Mouse (Mus musculus) intestine, embryonic 14.5 days (tissue): ENCODE results near the gene 9530053A07Rik. TPM values are rescaled to one million over a fixed set of nuclear protein-coding genes. Genes with fewer than 3 reads are reported as not detected.
"Not testable (repeated sequence)": the region's sequence is repeated elsewhere in the genome, so short reads cannot be mapped to it uniquely, and the experiment has no call there.

Source experiments
- ATAC-seq: fragments of 200-750 bp; cut with Nextera tagmentation; replicated peaks from 2 replicates; pipeline ENCODE4 v1.8.0; 2017; ENCODE audit warnings: low read depth, moderate number of reproducible peaks, moderate TSS enrichment, moderate library complexity; ENCODE audit not compliant: low FRiP score, low TSS enrichment
- DNase-seq: peaks from one replicate; pipeline ENCODE4 v3.0.0-alpha.2; 2018; ENCODE audit warnings: low spot score
- H3K27ac ChIP-seq: fragments of 300-500 bp; sonication (generic); 2 replicates; pipeline ENCODE4 v1.5.1; 2014; ENCODE audit warnings: low read depth, mild to moderate bottlenecking, control low read depth
- H3K27me3 ChIP-seq: fragments of 300-500 bp; sonication (generic); replicated peaks from 2 replicates; pipeline ENCODE4 v1.6.1; 2014; ENCODE audit warnings: low read length, control low read depth; ENCODE audit not compliant: control insufficient read depth, insufficient read depth
- H3K36me3 ChIP-seq: fragments of 300-500 bp; sonication (generic); 2 replicates; pipeline ENCODE4 v1.6.1; 2014; ENCODE audit warnings: low read length, control low read depth; ENCODE audit not compliant: control insufficient read depth, insufficient read depth
- H3K4me1 ChIP-seq: fragments of 300-500 bp; sonication (generic); replicated peaks from 2 replicates; pipeline ENCODE4 v1.6.1; 2014; ENCODE audit warnings: low read length, control low read depth, mixed read lengths; ENCODE audit not compliant: control insufficient read depth, insufficient read depth
- H3K4me2 ChIP-seq: fragments of 300-500 bp; sonication (generic); 2 replicates; pipeline ENCODE4 v1.6.1; 2014; ENCODE audit warnings: low read length
- H3K4me3 ChIP-seq: fragments of 300-500 bp; sonication (generic); 2 replicates; pipeline ENCODE4 v1.5.1; 2014; ENCODE audit warnings: low read depth, low read length, control low read depth, mixed read lengths
- H3K9ac ChIP-seq: fragments of 300-500 bp; sonication (generic); 2 replicates; pipeline ENCODE4 v1.6.1; 2014; ENCODE audit warnings: mild to moderate bottlenecking, low read length
- H3K9me3 ChIP-seq: fragments of 300-500 bp; sonication (generic); 2 replicates; pipeline ENCODE4 v1.6.1; 2016; ENCODE audit warnings: low read length, control low read depth; ENCODE audit not compliant: control insufficient read depth
- WGBS: fragments of 180-500 bp; shearing (Covaris S2); extraction: QIAGEN DNeasy Blood & Tissue Kit; methylation state at CpG from one replicate; pipeline ENCODE4 v1.1.7; 2014; 5-methylcytosine and 5-hydroxymethylcytosine counted together
- polyA plus RNA-seq: library from polyadenylated mRNA; unstranded; fragments of >200 nt; fragmentation: Nextera tagmentation; extraction: Ambion mirVana; gene quantifications from 2 replicates; pipeline ENCODE4 v1.2.1, GENCODE M21; 2014

Gene 9530053A07Rik
- not detected in 2 replicates for polyA plus RNA-seq

- Histone ChIP-seq H3K27ac (no peak within 1 kb of the TSS), H3K9ac (no peak within 1 kb of the TSS), H3K36me3 (no peaks in the 10 kb centered on the region), H3K4me2 (no peak within 1 kb of the TSS), H3K4me1 (no peaks in the 10 kb centered on the region), H3K27me3 (no peaks in the 10 kb centered on the region), H3K9me3 (no peaks in the 10 kb centered on the region), H3K4me3 (no peak within 1 kb of the TSS)
- 87% methylated on average over 5 of the region's 5 CpGs for WGBS
- DNase-seq (no peak), ATAC-seq (no peak)
These were observed at the start of gene 9530053A07Rik for GRCm38 (mm10) chr7:28129166-28129565. Gene 9530053A07Rik, plus strand, starts transcription at chr7:28129466.

GRCm38 (mm10) chr7:28084215-28084614, 45.1 kb upstream of the 9530053A07Rik start:
- Histone ChIP-seq H3K9me3 (no peaks in the 10 kb centered on the region), H3K9ac (no peak overlapping the region), H3K4me3 (no peak overlapping the region), H3K27ac (no peak overlapping the region), H3K27me3 (no peaks in the 10 kb centered on the region), H3K4me2 (no peak overlapping the region), H3K4me1 (no peaks in the 10 kb centered on the region), H3K36me3 (no peaks in the 10 kb centered on the region)
- 76% methylated on average over 7 of the region's 7 CpGs for WGBS
- DNase-seq (no peak), ATAC-seq (no peak)

GRCm38 (mm10) chr7:28086236-28086635, 43.0 kb upstream of the 9530053A07Rik start:
- ATAC-seq: no peak
- H3K27ac ChIP-seq: no peak overlapping the region
- 77% methylated on average over 16 of the region's 16 CpGs for WGBS

GRCm38 (mm10) chr7:28093541-28093940, 35.7 kb upstream of the 9530053A07Rik start:
- no peak for ATAC-seq
- H3K4me2 ChIP-seq: no peak overlapping the region
- no peaks in the 10 kb centered on the region for H3K4me1 ChIP-seq
- H3K36me3 ChIP-seq: no peaks in the 10 kb centered on the region
- no peak overlapping the region for H3K9ac ChIP-seq
- WGBS: 43% methylated on average over 11 of the region's 11 CpGs
- no peak overlapping the region for H3K4me3 ChIP-seq
- no peak for DNase-seq
- no peaks in the 10 kb centered on the region for H3K27me3 ChIP-seq
- peaks cover under 1% of the 10 kb centered on the region; the same call in 1 of the 2 replicates for H3K9me3 ChIP-seq
- H3K27ac ChIP-seq: no peak overlapping the region

More at GRCm38 (mm10) chr7:28086236-28086635, 43.0 kb upstream of the 9530053A07Rik start:
- no peaks in the 10 kb centered on the region for H3K9me3 ChIP-seq
- H3K27me3 ChIP-seq: no peaks in the 10 kb centered on the region
- H3K36me3 ChIP-seq: no peaks in the 10 kb centered on the region
- H3K4me2 ChIP-seq: no peak overlapping the region
- DNase-seq: no peak
- H3K4me3 ChIP-seq: no peak overlapping the region
- no peaks in the 10 kb centered on the region for H3K4me1 ChIP-seq
- H3K9ac ChIP-seq: no peak overlapping the region

DNA sequence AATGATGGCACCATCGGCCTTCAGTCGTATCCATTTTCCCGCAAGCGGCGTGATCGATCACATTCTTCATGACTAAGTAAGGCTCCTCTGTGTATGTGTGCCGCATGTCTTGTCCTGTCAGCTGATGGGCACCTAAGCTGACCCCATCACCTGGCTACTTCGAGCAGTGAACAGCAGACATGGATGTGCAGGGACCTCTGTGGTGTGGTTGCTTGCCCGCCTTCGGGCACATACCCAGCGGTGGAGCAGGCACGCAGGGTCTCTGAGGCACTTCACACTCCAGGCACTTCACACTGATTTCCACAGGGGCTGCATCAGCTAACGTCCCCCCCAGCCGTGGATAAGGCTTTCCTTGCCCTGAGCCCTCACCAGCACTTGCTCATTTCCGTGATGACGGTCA, 30.2 kb upstream of the 9530053A07Rik start:
- ATAC-seq (no peak), DNase-seq (no peak)
- no peaks in the 10 kb centered on the region for H3K36me3 ChIP-seq
- no peak overlapping the region for H3K9ac ChIP-seq
- no peak overlapping the region for H3K4me3 ChIP-seq
- no peak overlapping the region for H3K27ac ChIP-seq
- WGBS: 95% methylated on average over 16 of the region's 16 CpGs
- H3K4me1 ChIP-seq: no peaks in the 10 kb centered on the region
- peaks cover 5% of the 10 kb centered on the region for H3K9me3 ChIP-seq
- no peaks in the 10 kb centered on the region for H3K27me3 ChIP-seq
- H3K4me2 ChIP-seq: no peak overlapping the region

DNA sequence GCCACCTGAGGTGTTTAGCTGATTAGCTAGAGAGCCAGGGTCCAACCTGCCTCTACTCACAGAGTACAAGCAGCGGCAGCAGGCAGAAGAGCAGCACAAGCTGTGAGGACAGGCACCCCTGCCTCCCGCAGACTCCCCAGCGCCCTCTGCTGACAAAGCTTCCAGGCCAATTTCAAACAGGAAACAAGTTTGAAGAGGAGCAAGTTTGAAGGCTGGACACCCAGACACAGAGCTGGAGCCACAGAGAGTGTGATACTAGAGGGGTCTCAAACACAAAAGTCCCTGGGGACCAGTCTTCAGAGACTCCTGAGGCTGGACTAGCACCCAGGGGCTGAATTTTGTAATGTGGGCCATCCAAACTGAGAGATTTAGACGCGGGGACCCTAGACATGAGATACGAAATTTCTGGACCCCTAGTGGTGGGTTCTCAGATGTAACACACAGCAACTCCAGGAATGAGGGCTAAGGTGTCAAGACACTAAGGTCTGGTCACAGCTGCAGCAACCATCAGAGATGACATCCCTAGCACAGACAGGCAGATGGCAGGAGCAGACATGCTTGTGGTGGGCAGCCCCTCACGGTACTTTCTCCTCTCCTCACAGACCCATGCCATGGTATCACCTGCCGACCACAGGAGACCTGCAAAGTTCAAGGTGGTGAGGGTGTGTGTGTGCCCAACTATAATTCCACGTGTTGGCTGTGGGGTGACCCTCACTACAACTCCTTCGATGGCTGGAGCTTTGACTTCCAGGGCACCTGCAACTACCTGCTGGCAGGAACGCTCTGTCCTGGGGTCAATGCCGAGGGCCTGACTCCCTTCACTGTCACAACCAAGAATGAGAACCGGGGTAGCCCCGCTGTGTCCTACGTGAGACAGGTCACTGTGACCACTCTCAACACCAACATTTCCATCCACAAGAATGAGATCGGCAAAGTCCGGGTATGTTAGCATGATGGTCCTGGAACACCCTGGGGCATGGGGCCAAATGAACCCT, 28.4 kb upstream of the 9530053A07Rik start:
- Histone ChIP-seq H3K36me3 (no peaks in the 10 kb centered on the region), H3K9me3 (peaks cover 5% of the 10 kb centered on the region), H3K27ac (no peak overlapping the region), H3K4me2 (no peak overlapping the region), H3K27me3 (no peaks in the 10 kb centered on the region), H3K4me1 (no peaks in the 10 kb centered on the region), H3K4me3 (no peak overlapping the region), H3K9ac (no peak overlapping the region)
- 66% methylated on average over 17 of the region's 17 CpGs for WGBS
- no peak for ATAC-seq
- peak; percentile 74 for DNase-seq

DNA sequence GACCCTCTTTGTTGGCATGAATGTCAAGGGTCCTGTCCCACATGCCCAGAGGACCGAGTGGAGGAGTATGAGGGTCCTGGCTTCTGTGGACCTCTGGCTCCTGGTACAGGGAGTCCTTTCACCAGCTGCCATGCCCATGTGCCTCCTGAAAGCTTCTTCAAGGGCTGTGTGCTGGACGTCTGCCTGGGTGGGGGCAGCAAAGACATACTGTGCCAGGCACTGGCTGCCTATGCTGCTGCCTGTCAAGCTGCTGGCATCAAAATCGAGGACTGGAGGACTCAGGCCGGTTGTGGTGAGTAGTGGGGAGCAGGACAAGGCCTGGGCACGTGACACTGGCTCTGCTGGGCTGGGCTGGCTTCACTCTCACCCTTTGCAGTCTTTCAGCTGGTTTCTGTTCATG, 26.3 kb upstream of the 9530053A07Rik start:
- not testable (repeated sequence) for H3K4me2 ChIP-seq, H3K27me3 ChIP-seq, H3K9me3 ChIP-seq, DNase-seq, H3K27ac ChIP-seq, H3K36me3 ChIP-seq, H3K4me1 ChIP-seq, H3K9ac ChIP-seq, ATAC-seq, H3K4me3 ChIP-seq
- 42% methylated on average over 5 of the region's 5 CpGs for WGBS

DNA sequence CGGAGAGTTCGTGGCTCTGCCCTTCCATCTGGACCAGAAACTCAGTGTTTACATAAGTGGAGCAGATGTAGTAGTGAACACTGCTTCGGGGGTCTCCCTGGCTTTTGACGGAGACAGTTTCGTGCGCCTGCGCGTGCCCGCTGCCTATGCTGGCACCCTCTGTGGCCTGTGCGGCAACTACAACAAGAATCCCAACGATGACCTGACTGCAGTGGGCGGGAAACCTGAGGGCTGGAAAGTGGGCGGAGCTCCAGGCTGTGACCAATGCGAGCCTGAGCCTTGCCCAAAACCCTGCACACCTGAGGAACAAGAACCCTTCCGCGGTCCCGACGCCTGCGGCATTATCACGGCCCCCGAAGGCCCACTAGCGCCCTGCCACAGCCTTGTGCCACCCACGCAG, 24.6 kb upstream of the 9530053A07Rik start:
- ATAC-seq: peak; percentile 76; the same call in 1 of the 2 replicates
- Histone ChIP-seq H3K4me1 (no peaks in the 10 kb centered on the region), H3K9me3 (no peaks in the 10 kb centered on the region), H3K4me2 (peak overlapping the region; percentile 44), H3K27me3 (no peaks in the 10 kb centered on the region), H3K27ac (no peak overlapping the region), H3K4me3 (peak overlapping the region; percentile 10; the same call in 1 of the 2 replicates), H3K9ac (no peak overlapping the region), H3K36me3 (no peaks in the 10 kb centered on the region)
- 5% methylated on average over 23 of the region's 23 CpGs for WGBS
- peak; percentile 59 for DNase-seq
